Mouse (Mus musculus) natural killer cell, adult 2 months (primary cell): Measurements from ENCODE around the gene Cry1.
A peak's percentile ranks its signal among the peaks of the same experiment; 100 is the strongest.

ENCODE experiments used
- DNase-seq, 2 experiments: peaks; one replicate each; pipeline ENCODE4 v3.0.0; 2022; ENCODE audit warnings: low spot score in 2 of 2

The Cry1 gene

GRCm38 (mm10) chr10:85184964-85185608 lies at the start of gene Cry1:
Cry1 (minus strand) TSS chr10:85185064.
- peak; percentile 97 for DNase-seq

- no peak for DNase-seq
Measured at GRCm38 (mm10) chr10:85221771-85222050, 36.8 kb upstream of the Cry1 start.

GRCm38 (mm10) chr10:85220918-85221770 lies 36.3 kb upstream of the Cry1 start:
- DNase-seq: peak; percentile 73 to 76

GRCm38 (mm10) chr10:85214847-85215246 lies 30.0 kb upstream of the Cry1 start:
- DNase-seq: no peak

- no peak for DNase-seq
Measured at GRCm38 (mm10) chr10:85211673-85212072, 26.8 kb upstream of the Cry1 start.

GRCm38 (mm10) chr10:85210125-85210524 lies 25.3 kb upstream of the Cry1 start:
- no peak for DNase-seq

GRCm38 (mm10) chr10:85209119-85209605 lies 24.3 kb upstream of the Cry1 start:
- no peak for DNase-seq

- no peak for DNase-seq
Measured at GRCm38 (mm10) chr10:85205316-85205715, 20.5 kb upstream of the Cry1 start.

GRCm38 (mm10) chr10:85204255-85204855 lies 19.5 kb upstream of the Cry1 start:
- DNase-seq: no peak

- DNase-seq: no peak
Measured at GRCm38 (mm10) chr10:85194528-85194927, 9.7 kb upstream of the Cry1 start.

GRCm38 (mm10) chr10:85193321-85193720 lies 8.5 kb upstream of the Cry1 start:
- DNase-seq: no peak

- no peak for DNase-seq
Measured at GRCm38 (mm10) chr10:85190652-85191051, 5.8 kb upstream of the Cry1 start.

GRCm38 (mm10) chr10:85189966-85190365 lies 5.1 kb upstream of the Cry1 start:
- no peak for DNase-seq

GRCm38 (mm10) chr10:85186499-85186794 lies 1.6 kb upstream of the Cry1 start:
- DNase-seq: no peak

- no peak for DNase-seq
Measured at GRCm38 (mm10) chr10:85185639-85186498, 1.0 kb upstream of the Cry1 start.

GRCm38 (mm10) chr10:85184201-85184963 lies 482 bp downstream of the Cry1 start:
- peak; percentile 24 to 46 for DNase-seq

- peak; percentile 7 to 15 for DNase-seq
Measured at GRCm38 (mm10) chr10:85183619-85184018, 1.2 kb downstream of the Cry1 start.

GRCm38 (mm10) chr10:85182766-85183165 lies 2.1 kb downstream of the Cry1 start:
- no peak for DNase-seq

GRCm38 (mm10) chr10:85176640-85177039 lies 8.2 kb downstream of the Cry1 start:
- DNase-seq: no peak

- DNase-seq: no peak
Measured at GRCm38 (mm10) chr10:85165306-85165705, 19.6 kb downstream of the Cry1 start.

- DNase-seq: no peak
Measured at GRCm38 (mm10) chr10:85164791-85165190, 20.1 kb downstream of the Cry1 start.
